In genomic region chr2:150770747-150771146, GRCm38 (mm10) we compare ENCODE assay signal across 8 mouse cellular contexts. TPM values are rescaled to one million over a fixed set of nuclear protein-coding genes. Genes with fewer than 3 reads are reported as not detected.
DNase-seq lines count a peak whose midpoint lies in the region; ATAC-seq lines count a peak whose summit lies in the region.

No protein-coding gene starts in this region.

- no peak overlapping the region for H3K9ac ChIP-seq in neural tube, embryonic 15.5 days (replicated peaks)

- H3K9me3 ChIP-seq in neural tube, embryonic 15.5 days (replicated peaks): no peaks in the 10 kb centered on the region

- H3K4me1 ChIP-seq in neural tube, embryonic 15.5 days: peaks cover 20% of the 10 kb centered on the region

- peak overlapping the region; percentile 23; the same call in 1 of the 2 replicates for H3K27ac ChIP-seq in neural tube, embryonic 15.5 days (replicated peaks)

- no peaks in the 10 kb centered on the region for H3K27me3 ChIP-seq in neural tube, embryonic 15.5 days (replicated peaks)

- no peak overlapping the region for H3K4me3 ChIP-seq in neural tube, embryonic 15.5 days (replicated peaks)

- peak; percentile 45 for DNase-seq in gastrocnemius, postnatal 14 days
- DNase-seq in gastrocnemius, adult 18-20 months (ENCODE audit: low spot score): no peak
- peak; percentile 66 for DNase-seq in adrenal gland, postnatal 25 days
- DNase-seq in heart, postnatal 14 days: peak; percentile 80 to 91
- peak; percentile 89 to 91 for DNase-seq in kidney, postnatal 36 days
- no peak for DNase-seq in left cerebral cortex, adult 11 months (ENCODE audit: low spot score)
- DNase-seq in thymus, postnatal 14 days: no peak

- no peak overlapping the region for H3K4me2 ChIP-seq in neural tube, embryonic 15.5 days

- peaks cover 60% of the 10 kb centered on the region for H3K36me3 ChIP-seq in neural tube, embryonic 15.5 days

- peak; percentile 24; the same call in 1 of the 2 replicates for ATAC-seq in neural tube, embryonic 15.5 days (ENCODE audit: low FRiP score)

- intact Hi-C loops in gastrocnemius, postnatal 14 days (cut with DNase I; ENCODE audit: low total_unique reads): no loop called here
- intact Hi-C loops in heart, postnatal 14 days (cut with DNase I): no loop called here

- WGBS in neural tube, embryonic 15.5 days: 47% methylated on average over 1 of the region's 1 CpGs

RNA-seq across cellular contexts. Expression of gene Pygb, which starts 15.8 kb away (rescaled TPM):
- 10 to 100 TPM; 10.6 to 12.3 TPM for total RNA-seq in gastrocnemius, postnatal 14 days (2021)
- 1 to 10 TPM; 4.5 to 5.5 TPM for total RNA-seq in gastrocnemius, adult 18-20 months (2021)
- 38.5 and 40.8 TPM in 2 replicates for total RNA-seq in adrenal gland, postnatal 25 days (2021)
- 100 to 1,000 TPM; 413 to 424 TPM for total RNA-seq in heart, postnatal 14 days (2021)
- 153 and 158 TPM in 2 replicates for polyA plus RNA-seq in neural tube, embryonic 15.5 days (2015; fragmentation: Nextera tagmentation; extraction: Ambion mirVana)

RNA-seq across cellular contexts. Expression of gene Entpd6, which starts 21.9 kb away (rescaled TPM):
- 1 to 10 TPM; 5.5 to 6.6 TPM for total RNA-seq in gastrocnemius, postnatal 14 days (2021)
- 1 to 10 TPM; 8.0 to 8.8 TPM for total RNA-seq in gastrocnemius, adult 18-20 months (2021)
- 7.0 and 7.9 TPM in 2 replicates for total RNA-seq in adrenal gland, postnatal 25 days (2021)
- 10 to 100 TPM; 13.3 to 15.0 TPM for total RNA-seq in heart, postnatal 14 days (2021)
- polyA plus RNA-seq in neural tube, embryonic 15.5 days (2015; fragmentation: Nextera tagmentation; extraction: Ambion mirVana): 72.6 and 78.2 TPM in 2 replicates

Comparison
In these comparisons a context has a peak if more than half of its experiments do, and no peak if none do; other contexts are left out.
1. DNase-seq: peak in gastrocnemius, postnatal 14 days (single experiment), adrenal gland, postnatal 25 days (single experiment), heart, postnatal 14 days (2 of 2) and kidney, postnatal 36 days (2 of 2); none in gastrocnemius, adult 18-20 months (single experiment), left cerebral cortex, adult 11 months (single experiment) and thymus, postnatal 14 days (single experiment).